Mouse (Mus musculus) lung, embryonic 16.5 days (tissue): ENCODE data around the gene 9030025P20Rik. TPM values are rescaled to one million over a fixed set of nuclear protein-coding genes. Genes with fewer than 3 reads are reported as not detected.
"Not testable (repeated sequence)": the region's sequence is repeated elsewhere in the genome, so short reads cannot be mapped to it uniquely, and the experiment has no call there.

Source experiments
- ATAC-seq: fragments of 200-750 bp; cut with Nextera tagmentation; 2 replicates; pipeline ENCODE4 v1.8.0; 2017; ENCODE audit warnings: low read depth, mild to moderate bottlenecking, moderate library complexity
- H3K27ac ChIP-seq: fragments of 300-500 bp; sonication (generic); 2 replicates; pipeline ENCODE4 v1.5.1; 2014; ENCODE audit warnings: mild to moderate bottlenecking, control low read depth, low read length
- H3K27me3 ChIP-seq: fragments of 300-500 bp; sonication (generic); 2 replicates; pipeline ENCODE4 v1.6.1; 2014; ENCODE audit warnings: low read depth, low read length, mixed read lengths; ENCODE audit not compliant: control insufficient read depth, insufficient read depth
- H3K36me3 ChIP-seq: fragments of 300-500 bp; sonication (generic); 2 replicates; pipeline ENCODE4 v1.6.1; 2014; ENCODE audit warnings: low read length; ENCODE audit not compliant: control insufficient read depth, insufficient read depth
- H3K4me1 ChIP-seq: fragments of 300-500 bp; sonication (generic); replicated peaks from 2 replicates; pipeline ENCODE4 v1.6.1; 2014; ENCODE audit warnings: low read length, mixed read lengths; ENCODE audit not compliant: control insufficient read depth, insufficient read depth
- H3K4me2 ChIP-seq: fragments of 300-500 bp; sonication (generic); 2 replicates; pipeline ENCODE4 v1.6.1; 2014; ENCODE audit warnings: low read depth, low read length, control low read depth
- H3K4me3 ChIP-seq: fragments of 300-500 bp; sonication (generic); 2 replicates; pipeline ENCODE4 v1.5.1; 2014; ENCODE audit warnings: mild to moderate bottlenecking, low read length, control low read depth
- H3K9ac ChIP-seq: fragments of 300-500 bp; sonication (generic); 2 replicates; pipeline ENCODE4 v1.6.1; 2014; ENCODE audit warnings: low read length, control low read depth
- H3K9me3 ChIP-seq: fragments of 300-500 bp; sonication (generic); 2 replicates; pipeline ENCODE4 v1.6.1; 2016; ENCODE audit warnings: low read length; ENCODE audit not compliant: control insufficient read depth
- WGBS: fragments of 180-500 bp; shearing (Covaris S2); extraction: QIAGEN DNeasy Blood & Tissue Kit; methylation state at CpG from one replicate; pipeline ENCODE4 v1.1.7; 2014; 5-methylcytosine and 5-hydroxymethylcytosine counted together
- polyA plus RNA-seq: library from polyadenylated mRNA; unstranded; fragments of >200 nt; fragmentation: Nextera tagmentation; extraction: Ambion mirVana; gene quantifications from 2 replicates; pipeline ENCODE4 v1.2.1, GENCODE M21; 2015

9030025P20Rik gene
- polyA plus RNA-seq, 1 experiment from 2014 or later, result 8.7 TPM

- not testable (repeated sequence) for H3K27ac ChIP-seq, H3K27me3 ChIP-seq, H3K9ac ChIP-seq
Measured at GRCm38 (mm10) chr17:15021503-15022220, 43.4 kb downstream of the 9030025P20Rik start.

GRCm38 (mm10) chr17:15023878-15024492 is 45.7 kb downstream of the 9030025P20Rik start:
- no CpG with 5 or more reads among the region's 97 CpGs for WGBS
- H3K36me3 ChIP-seq, H3K4me3 ChIP-seq, H3K4me2 ChIP-seq, H3K9ac ChIP-seq, H3K4me1 ChIP-seq, H3K27me3 ChIP-seq, H3K9me3 ChIP-seq, H3K27ac ChIP-seq: not testable (repeated sequence)
- peak; percentile 84 for ATAC-seq

More at GRCm38 (mm10) chr17:15021503-15022220, 43.4 kb downstream of the 9030025P20Rik start:
- not testable (repeated sequence) for H3K4me2 ChIP-seq, H3K4me3 ChIP-seq, H3K4me1 ChIP-seq, H3K36me3 ChIP-seq, ATAC-seq, H3K9me3 ChIP-seq
- 87% methylated on average over 3 of the region's 3 CpGs for WGBS

- peak; percentile 82 for ATAC-seq
- not testable (repeated sequence) for H3K9ac ChIP-seq
- no CpG with 5 or more reads among the region's 48 CpGs for WGBS
Measured at GRCm38 (mm10) chr17:15024502-15025193, 46.4 kb downstream of the 9030025P20Rik start.

GRCm38 (mm10) chr17:15025513-15025912 is 47.2 kb downstream of the 9030025P20Rik start:
- H3K9me3 ChIP-seq, result not testable (repeated sequence)
- no CpG with 5 or more reads among the region's 6 CpGs for WGBS

More at GRCm38 (mm10) chr17:15024502-15025193, 46.4 kb downstream of the 9030025P20Rik start:
- not testable (repeated sequence) for H3K4me2 ChIP-seq, H3K4me1 ChIP-seq, H3K27me3 ChIP-seq, H3K27ac ChIP-seq, H3K4me3 ChIP-seq, H3K36me3 ChIP-seq, H3K9me3 ChIP-seq

GRCm38 (mm10) chr17:15031414-15031813 is 53.1 kb downstream of the 9030025P20Rik start:
- H3K9ac ChIP-seq, H3K9me3 ChIP-seq, H3K27me3 ChIP-seq, H3K4me1 ChIP-seq, H3K36me3 ChIP-seq, H3K4me3 ChIP-seq, ATAC-seq, H3K4me2 ChIP-seq, H3K27ac ChIP-seq: not testable (repeated sequence)
- WGBS, result no CpG with 5 or more reads among the region's 4 CpGs

More at GRCm38 (mm10) chr17:15025513-15025912, 47.2 kb downstream of the 9030025P20Rik start:
- not testable (repeated sequence) for ATAC-seq, H3K27me3 ChIP-seq, H3K36me3 ChIP-seq, H3K27ac ChIP-seq, H3K4me1 ChIP-seq, H3K9ac ChIP-seq, H3K4me3 ChIP-seq, H3K4me2 ChIP-seq

- not testable (repeated sequence) for H3K4me1 ChIP-seq, ATAC-seq, H3K27me3 ChIP-seq, H3K9ac ChIP-seq, H3K36me3 ChIP-seq, H3K4me2 ChIP-seq, H3K4me3 ChIP-seq, H3K27ac ChIP-seq, H3K9me3 ChIP-seq
- no CpG with 5 or more reads among the region's 3 CpGs for WGBS
Measured at GRCm38 (mm10) chr17:15040455-15040854, 62.2 kb downstream of the 9030025P20Rik start.

Other genes starting within 250 kb of the 9030025P20Rik start
- gene Wdr27, start 35.3 kb upstream of the 9030025P20Rik start, polyA plus RNA-seq, result 11.1 and 13.1 TPM in 2 replicates
- 41.7 and 43.5 TPM in 2 replicates for gene 1600012H06Rik, start 35.3 kb upstream of the 9030025P20Rik start, polyA plus RNA-seq
- gene Phf10, start 17.2 kb upstream of the 9030025P20Rik start, polyA plus RNA-seq, result 36.1 and 36.6 TPM in 2 replicates
- gene Gm3417, start 322 bp downstream of the 9030025P20Rik start, polyA plus RNA-seq, result 1.6 and 1.8 TPM in 2 replicates
- 8.4 and 9.7 TPM in 2 replicates for gene Gm3435, start 31.7 kb downstream of the 9030025P20Rik start, polyA plus RNA-seq
- 85.1 and 91.1 TPM in 2 replicates for gene Ermard, start 62.7 kb downstream of the 9030025P20Rik start, polyA plus RNA-seq
- 0.65 and 0.95 TPM in 2 replicates for gene Tcte3, start 63.0 kb downstream of the 9030025P20Rik start, polyA plus RNA-seq
- 2.7 and 3.1 TPM in 2 replicates for gene Gm3448, start 63.1 kb downstream of the 9030025P20Rik start, polyA plus RNA-seq